Mouse (Mus musculus): ENCODE measurements around the gene Fgf22.

DNA sequence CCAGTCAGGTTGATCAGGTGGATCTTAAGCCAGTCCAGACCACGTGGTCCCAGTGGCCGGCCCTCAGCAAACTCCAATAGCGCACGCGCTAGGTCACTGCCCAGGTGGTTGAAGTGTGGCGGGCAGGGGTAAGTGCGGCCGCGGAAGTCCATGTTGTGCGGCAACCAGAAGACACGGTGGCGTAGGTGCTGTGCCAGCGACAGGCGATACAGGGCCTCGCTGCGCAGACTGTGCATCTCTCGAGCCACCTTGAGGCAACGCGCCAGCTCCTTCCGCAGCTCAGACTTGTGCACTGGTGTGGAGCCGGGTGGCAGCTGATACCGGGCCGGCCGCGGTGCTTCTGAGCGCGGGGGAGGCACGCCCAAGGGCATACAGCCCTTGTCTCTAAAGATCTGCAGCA lies 15.6 kb upstream of the Fgf22 start:
- TF ChIP-seq POLR2A (IDR thresholded peaks at IDR 0.05; ENCODE audit: extremely low read depth, insufficient read depth, low read length) (no peak), CTCF (IDR thresholded peaks at IDR 0.05; ENCODE audit: low read depth, low read length) (no peak)

Measured in liver, adult 2 months (tissue).